Mouse (Mus musculus) stomach, postnatal 0 days (tissue): ENCODE results near the gene Pex16.

Experiments used
- CTCF ChIP-seq: IDR thresholded peaks from 2 replicates; pipeline ENCODE4 v1.5.1; 2016; ENCODE audit warnings: antibody characterized with exemption, low read depth, mild to moderate bottlenecking, moderate library complexity
- EP300 ChIP-seq: optimal IDR thresholded peaks from 2 replicates; pipeline ENCODE3; 2016; ENCODE audit warnings: antibody characterized with exemption

- TF ChIP-seq CTCF, result no peak
- TF ChIP-seq EP300, result no peak
Observed at GRCm38 (mm10) chr2:92411705-92412104, 37.2 kb downstream of the Pex16 start.
